Mouse (Mus musculus): ENCODE data around the gene Stkld1.

DNA sequence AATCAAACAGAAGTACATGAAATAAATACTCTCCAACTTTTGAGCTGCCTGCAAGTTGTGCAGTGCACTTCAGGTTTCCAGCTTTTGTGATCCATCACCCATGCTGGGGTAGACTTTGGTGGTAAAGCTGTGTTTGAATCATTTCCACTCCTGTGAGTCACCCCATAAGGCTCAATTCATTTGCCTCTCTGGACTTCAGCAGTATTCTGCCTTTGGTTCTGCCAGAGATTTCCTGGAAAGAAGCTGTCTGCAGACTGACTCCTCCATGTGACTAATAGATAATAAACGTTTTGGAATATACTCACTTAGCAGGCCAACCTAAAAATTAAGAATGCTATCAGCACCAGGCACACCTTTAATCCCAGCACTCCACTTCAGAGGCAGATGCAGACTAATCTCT lies 33.1 kb upstream of the Stkld1 start:
- TF ChIP-seq FLI1 (IDR thresholded peaks at IDR 0.05; ENCODE audit: low read length) (no peak), GATA1 (IDR thresholded peaks at IDR 0.05; ENCODE audit: borderline replicate concordance, low read length) (no peak)

All from megakaryocyte, embryonic 14.5 days (primary cell).